Mouse (Mus musculus): ENCODE results near the gene Mrgprg.

DNA sequence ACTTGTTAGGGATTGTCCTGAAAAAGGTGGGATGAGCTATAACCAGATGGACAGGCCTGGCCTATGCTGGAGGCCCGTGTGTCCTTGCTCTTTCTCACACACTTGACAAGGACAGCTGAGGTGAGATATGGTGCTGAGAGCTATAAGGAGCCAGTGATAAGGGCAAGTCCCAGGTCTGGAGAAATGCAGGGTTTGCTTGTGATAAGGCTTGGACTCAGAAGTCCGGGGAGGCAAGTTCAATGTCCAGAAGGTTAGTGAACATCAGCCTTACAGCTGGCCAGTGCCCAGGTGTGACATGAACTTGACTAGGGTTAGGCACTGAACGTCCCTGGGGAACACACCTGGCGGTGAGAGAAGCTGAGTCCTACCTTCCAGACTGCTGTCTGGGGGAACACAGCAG lies 14.7 kb downstream of the Mrgprg start:
- TF ChIP-seq CTCF (IDR thresholded peaks at IDR 0.05): no peak
- TF ChIP-seq EP300 (IDR thresholded peaks at IDR 0.05): no peak
